Mouse (Mus musculus) cerebellum, adult 9-10 months (tissue): ENCODE results near the gene U2af1.

Source experiments
- DNase-seq: peaks from one replicate; pipeline ENCODE4 v3.0.0; 2022

Gene U2af1

DNA sequence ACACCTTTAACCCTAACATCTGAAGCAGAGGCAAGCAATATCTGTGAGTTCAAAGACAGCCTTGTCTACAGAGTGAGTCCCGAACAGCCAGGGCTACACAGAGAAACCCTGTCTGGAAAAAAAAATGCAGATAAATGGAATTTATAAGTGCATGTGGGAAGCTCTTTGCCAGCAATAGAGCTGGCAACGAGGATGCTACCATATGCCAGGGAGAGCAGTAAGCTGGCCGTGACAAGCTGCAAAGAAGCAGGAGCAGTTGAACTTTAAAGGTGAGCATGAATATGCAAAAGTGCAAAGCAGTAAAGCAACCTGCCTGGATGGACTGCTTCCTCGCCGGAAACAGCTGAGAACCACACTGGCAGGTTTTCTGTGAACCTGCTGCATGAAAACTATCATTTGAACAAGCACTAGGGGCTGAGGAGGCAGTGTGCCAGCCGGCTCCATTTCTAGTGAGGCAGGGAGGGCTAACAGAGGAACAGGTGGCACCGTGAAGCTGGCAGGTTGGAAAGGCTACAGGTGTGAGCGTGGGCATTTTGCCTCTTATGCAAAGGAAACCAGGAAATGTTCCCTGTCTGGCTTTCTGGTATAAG is 2.1 kb upstream of the U2af1 start:
- peak; percentile 74 for DNase-seq

DNA sequence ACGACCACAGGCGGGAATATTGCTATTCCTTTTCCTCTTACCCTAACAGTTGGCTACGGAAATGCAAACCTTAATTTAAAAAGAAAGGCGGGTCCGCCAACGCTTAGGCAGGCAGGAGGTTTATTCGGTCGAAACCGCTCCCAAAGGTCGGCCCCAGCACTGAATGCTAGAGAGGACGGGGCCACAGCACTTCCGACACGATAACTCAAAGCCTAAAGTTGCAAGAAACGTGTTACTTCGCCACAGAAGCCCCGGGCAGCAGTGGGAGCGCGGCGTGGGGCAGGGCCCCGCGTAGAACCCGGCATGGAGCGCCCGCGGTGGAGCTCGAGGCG is 590 bp downstream of the U2af1 start:
- DNase-seq, result no peak

DNA sequence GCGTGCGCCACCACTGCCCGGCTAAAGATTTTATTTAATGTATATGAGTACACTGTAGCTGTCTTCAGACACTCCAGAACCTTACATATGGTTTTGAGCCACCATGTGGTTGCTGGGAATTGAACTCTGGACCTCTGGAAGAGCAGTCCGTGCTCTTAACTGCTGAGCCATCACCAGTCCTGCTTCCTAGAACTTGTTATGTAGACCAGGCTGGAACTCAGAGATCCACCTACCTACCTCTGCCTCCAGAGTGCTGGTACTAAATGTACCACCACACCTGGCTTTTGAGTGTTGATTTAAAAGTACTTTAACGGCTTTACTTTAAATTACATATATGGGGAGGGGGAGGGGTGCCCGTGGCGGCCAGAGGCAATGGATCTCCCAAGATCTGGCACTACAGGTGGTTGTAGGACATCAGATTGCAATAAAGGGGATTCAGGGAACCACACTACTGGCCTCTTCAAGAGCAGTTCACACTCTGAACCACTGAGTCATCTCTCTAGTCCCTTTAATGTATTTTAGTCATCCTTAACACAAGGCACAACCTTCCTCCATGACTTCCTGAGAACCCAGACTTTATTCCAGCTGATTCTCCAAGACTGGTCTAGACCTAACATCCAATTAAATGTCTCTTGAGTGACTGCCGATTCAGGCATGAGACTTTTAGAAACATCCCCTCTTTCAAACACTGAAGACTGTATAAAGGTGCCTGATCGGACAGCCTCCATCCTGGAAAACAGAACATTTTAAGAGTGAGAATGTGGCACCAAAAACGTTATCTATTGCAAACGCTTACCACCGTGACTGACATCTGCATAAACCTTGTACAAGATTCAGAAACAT is 1.3 kb downstream of the U2af1 start:
- DNase-seq, result no peak

DNA sequence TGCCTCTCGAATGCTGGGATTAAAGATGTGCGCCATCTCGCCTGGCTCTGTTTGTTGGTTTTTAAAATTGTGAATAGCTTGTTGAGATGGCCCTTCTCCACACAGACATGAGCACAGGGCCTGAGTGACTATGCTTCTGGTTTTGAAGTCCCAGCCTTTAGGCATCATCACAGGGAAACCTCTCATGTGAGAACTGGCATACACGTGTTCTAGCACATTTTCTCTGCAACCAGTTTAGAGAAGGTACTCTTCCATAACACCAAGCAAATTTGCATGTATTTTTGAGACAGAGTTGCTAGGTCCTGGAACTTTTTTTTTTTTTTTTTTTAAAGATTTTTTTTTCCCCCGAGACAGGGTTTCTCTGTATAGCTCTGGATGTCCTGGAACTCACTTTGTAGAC is 2.0 kb downstream of the U2af1 start:
- no peak for DNase-seq

DNA sequence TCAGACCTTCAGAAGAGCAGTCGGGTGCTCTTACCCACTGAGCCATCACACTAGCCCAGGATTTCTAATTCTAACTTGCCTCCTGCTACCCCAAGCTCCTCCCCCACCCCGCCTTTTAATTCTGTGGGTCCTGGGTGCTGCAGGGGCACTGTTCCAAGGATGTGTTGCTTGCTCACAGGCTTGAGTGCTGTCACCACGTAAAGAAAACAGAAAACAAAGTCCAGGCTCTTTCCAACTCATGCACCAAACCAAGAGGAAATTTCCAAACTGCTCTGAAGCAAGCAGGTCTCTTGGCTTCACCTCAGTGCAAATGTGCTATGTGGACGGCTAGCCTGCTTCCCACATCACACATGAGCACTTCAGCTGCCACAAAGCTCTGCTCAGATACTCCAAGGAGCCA is 3.3 kb downstream of the U2af1 start:
- no peak for DNase-seq

DNA sequence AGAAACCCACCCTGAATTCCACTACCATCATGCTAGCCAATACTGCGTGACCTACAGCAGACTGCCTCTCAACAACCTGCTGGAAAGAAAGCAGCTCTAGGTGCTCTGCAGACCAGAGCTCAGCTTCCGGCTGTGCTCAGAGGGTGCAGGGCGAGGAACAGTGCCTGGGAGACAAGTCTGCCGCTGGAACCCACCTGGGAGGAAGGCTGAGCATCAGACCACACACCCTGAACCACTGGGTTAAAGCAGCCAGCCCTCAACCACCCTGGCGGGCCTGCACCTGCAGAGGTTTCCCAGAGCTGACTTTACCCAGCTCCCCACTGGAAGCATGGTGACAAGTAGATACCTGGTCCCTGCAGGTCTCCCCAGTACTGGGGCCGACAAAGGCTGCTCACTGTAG is 5.4 kb downstream of the U2af1 start:
- DNase-seq, result no peak

DNA sequence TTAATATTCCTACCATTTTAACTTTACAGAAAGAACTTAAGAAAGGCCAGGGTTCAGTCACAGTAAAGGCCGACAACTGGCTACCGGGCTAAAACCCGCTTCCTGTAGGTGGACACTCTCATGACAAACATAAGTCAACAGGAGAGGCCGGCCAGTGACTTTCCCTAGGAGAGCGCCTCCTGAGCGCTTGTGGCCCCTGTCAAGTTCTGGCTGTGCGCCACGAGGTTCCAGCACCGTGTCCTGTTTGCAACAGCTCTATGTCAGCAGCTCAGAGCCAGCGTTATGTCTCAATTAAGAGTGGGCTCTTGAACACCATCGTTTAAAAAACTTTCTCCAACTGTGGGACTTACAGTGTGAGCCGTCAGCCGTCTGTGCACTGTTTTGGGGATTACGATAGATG is 6.5 kb downstream of the U2af1 start:
- no peak for DNase-seq

DNA sequence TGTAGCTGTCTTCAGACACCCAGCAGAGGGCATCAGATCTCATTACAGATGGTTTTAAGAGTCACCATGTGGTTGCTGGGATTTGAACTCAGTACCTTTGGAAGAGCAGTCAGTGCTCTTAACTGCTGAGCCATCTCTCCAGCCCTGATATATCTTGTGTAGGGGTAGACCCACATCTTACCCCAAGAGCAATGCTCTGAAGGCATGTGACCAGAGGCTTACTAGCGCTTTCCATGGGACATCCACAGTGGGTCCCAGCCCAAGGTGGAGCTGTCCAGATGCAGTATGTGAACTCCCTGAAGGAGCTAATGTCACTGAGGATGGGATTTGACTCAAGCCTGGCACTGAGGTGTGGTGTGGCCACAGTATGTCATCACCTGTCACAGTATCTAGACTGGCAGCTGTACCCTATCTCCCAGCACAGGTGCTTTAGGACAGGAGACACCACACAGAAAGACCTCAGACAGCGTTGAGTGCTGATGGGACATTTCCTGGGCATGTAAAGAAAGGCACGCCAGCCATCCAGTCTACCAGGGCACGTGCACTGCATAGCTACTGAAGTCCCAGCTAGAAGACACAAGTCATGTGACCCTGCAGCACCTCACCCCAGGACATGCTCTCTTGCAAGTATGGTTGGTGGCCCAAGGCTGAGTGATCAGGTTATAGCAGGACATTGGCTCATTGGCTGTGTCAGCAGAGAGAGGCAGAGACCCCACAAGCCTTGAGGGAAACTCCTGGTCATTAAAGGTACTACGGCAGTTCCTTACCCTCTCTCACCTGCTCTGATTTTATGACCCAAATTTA is 12.3 kb downstream of the U2af1 start:
- DNase-seq, result no peak

DNA sequence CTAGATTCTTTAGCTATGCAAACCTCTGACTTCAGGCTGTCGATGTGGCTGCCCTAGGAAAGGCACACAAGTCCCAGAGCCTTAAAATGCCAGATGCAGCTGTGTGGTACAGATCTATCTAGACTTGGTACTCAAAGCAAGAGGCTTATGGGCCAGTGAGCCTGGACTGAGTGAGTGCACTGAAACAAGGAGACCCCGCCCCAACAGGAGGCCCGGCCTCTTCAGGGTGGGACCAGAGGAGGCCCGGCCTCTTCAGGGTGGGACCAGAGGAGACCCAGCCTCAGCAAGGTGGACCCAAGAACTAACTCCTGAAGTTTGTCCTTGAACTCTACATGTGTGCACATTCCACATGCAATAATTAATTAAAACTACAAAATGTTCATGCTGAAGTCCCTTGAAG is 15.8 kb downstream of the U2af1 start:
- no peak for DNase-seq

DNA sequence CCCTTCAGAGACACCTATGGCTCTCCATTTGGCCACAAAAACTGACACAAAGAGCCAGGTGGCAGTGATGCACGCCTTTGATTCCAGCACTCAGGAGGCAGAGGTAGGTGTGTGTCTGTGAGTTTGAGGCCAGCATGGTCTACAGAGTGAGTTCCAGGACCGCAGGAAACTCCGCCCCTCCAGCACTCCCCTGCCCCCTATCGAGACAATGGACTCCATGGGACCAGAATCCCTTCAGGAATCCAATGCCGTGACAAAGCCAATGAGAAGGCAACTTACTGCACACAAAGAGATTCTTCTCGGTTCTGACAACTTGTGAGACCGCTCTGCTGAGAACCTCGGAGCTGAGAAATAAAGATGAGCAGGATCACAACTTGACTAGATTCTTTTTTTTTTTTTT is 16.4 kb downstream of the U2af1 start:
- no peak for DNase-seq

DNA sequence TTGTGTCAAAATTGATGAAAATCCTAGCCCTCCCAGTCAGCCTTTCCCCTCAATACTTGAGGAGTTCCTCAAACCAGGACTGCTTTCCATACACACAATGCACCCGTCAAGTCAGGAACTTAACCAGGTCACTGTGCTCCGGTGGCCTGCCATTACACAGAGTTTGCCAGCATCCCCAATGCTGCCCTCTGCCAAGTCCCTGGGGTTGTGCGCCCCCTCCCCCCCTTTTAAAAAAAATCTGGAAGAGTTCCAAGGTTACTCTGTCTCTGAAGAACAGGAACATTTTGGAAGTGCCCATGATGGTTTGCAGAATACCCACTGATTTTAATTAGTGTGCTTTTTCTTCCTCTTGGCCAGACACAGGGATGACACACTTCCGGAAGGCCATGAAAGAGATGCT is 19.0 kb downstream of the U2af1 start:
- DNase-seq, result no peak

DNA sequence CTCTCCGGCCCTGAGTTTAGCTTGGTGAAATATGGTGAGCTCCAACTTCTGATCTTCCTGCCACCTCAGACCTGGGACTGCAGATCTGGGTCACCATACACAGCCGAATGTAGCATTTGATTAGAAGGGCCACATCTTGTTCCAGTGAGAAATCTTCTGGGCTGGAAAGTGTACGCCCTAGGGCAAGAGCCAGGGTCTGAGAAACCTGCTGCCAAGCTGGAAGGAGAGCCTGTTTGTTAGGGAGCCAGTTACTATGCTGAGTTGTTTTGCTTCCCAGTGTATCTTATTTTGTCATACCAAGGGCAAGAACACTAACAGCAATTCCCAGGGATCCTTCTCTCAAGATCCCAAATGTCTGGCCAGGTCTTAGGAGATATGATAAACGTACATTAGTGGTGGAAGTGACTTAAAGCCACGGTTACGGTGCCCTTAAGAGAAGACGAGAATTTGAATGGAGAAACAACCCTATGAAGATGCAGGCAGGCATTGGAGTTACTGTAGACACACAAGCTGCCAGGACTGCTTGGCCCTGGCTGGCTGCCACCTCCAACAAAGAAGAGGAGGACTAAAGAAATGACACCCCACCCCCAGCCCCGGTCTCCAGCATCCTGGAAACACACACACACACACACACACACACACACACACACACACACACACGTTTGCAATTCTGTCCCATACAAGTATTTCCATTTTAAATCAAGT is 20.7 kb downstream of the U2af1 start:
- DNase-seq, result peak; percentile 23

DNA sequence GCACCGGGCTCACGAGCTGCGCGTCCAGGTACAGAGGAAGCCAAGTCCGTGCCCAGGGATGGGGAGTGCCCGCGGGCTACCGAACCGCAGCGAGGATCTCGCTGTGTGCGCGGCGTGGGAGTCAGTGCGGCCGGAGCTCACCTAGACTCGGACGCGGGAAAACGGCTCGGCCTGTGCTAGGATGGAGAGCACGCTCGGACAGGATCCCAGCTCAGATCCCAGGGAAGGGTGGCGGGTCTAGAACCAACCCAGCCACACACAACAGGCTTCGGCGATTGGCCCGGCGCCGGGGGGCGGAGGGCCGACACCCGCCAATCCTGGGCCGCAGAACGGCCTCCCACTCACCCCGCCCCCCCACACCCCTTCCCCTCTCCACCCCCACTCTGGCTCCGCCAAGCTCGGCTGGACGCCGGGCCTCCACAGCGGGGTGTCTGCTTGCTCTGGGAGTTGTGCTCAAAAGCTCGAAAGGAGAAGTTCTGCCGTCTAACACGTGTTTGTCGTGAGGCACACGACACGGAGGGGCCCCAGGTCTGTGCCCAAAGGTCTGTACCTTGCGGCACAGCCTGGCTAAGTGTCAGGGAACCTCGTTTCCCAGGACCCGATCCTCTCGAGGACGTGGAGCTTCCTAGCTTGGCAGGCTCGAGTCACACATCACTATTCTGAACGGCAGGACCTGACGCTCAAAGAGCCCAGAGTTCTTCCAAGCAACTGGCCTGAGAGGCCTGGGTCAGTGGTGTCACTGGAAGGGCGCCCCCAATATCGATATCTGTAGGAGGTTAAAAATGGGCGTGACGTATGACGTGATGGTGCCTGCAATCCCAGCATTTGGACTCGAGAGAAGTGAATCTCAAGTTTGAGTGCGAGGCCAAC is 21.5 kb downstream of the U2af1 start, which contains the start of gene Cbs:
Cbs (minus strand) TSS at position 297 of the 870 bp plus-strand sequence.
- DNase-seq, result peak; percentile 27

DNA sequence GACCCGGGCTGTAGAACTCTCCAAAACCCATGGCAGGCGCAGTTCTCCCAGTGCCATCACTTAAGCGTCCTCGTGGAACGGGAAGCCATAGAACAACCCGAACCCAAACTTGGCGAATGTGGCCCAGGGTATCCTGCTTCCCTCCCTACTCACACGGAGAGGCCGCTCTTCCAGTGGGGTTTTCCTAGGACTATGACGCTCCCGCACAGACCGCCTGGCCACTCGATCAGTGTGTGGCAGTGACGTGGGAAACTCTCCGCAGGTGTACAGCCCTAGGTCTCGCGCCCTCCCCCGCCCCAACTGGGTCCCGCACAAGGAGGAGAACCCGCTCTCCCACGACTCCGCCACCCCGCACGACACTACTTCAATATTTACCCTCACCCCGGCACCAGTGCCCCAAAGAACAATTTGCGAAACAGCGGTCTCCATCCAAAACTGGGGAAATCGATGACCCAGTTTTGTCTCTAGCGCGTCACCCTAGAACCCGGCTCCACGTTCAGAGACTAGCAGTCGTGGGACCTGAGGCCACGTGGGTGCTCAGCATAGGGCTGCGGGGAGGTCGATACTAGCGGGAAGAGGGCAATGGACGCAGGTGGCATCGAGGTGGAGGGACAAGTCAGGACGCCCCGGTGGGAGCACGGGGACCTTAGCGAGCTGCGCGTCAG is 22.3 kb downstream of the U2af1 start:
- no peak for DNase-seq

DNA sequence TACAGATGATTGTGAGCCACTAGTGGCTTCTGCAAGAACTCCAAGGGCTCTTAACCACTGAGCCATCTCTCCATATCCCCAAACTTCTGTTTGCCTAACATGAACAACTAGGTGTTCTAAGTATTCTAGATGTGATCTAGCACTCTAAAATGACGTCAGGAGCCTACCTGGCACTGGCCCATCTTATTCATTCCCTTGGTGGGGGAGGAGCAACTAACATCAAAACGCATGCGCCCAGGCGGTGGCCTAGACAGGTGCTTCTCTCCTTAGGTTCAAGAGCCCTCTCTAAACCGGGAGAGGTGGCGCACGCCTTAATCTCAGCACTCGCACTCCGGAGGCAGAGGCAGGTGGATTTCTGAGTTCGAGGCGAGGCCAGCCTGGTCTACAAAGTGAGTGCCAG is 22.9 kb downstream of the U2af1 start:
- no peak for DNase-seq

DNA sequence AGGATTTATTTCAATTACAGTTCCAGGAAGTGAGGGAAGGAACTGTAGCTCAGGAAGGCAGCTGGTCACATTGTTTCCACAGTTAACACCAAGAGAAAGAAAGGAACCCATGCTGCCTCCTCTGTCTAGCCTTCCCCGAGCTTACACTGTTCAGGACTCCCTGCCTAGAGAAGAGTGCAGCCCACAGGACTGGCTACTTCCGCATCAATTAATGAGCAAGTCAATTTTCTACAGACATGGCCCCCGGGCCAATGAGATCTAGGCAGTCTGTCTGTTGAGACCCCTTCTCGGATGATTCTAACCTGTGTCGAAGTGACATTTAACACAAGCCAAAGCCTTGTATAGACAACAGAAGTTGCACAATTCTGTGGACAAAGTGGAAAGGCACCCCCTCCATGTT is 23.8 kb downstream of the U2af1 start:
- no peak for DNase-seq

DNA sequence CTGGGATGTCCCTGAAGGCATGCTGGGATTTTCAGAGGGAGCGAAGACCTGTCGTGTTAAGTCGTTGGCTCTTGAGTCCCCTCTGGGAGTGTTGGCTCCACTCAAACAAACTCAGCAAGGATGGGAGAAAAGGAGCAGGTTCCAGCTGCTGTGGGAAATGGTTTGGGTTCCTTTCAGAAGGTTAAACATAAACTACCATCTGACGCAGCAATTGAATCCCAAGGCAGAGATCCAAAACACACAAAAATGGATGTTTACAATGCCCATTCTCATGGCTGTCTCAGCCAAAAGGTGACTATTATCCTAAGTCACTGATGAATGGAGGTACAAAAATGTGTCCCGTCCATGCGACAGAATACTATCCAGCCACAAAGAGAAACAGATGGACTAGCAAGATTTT is 25.7 kb downstream of the U2af1 start:
- no peak for DNase-seq

DNA sequence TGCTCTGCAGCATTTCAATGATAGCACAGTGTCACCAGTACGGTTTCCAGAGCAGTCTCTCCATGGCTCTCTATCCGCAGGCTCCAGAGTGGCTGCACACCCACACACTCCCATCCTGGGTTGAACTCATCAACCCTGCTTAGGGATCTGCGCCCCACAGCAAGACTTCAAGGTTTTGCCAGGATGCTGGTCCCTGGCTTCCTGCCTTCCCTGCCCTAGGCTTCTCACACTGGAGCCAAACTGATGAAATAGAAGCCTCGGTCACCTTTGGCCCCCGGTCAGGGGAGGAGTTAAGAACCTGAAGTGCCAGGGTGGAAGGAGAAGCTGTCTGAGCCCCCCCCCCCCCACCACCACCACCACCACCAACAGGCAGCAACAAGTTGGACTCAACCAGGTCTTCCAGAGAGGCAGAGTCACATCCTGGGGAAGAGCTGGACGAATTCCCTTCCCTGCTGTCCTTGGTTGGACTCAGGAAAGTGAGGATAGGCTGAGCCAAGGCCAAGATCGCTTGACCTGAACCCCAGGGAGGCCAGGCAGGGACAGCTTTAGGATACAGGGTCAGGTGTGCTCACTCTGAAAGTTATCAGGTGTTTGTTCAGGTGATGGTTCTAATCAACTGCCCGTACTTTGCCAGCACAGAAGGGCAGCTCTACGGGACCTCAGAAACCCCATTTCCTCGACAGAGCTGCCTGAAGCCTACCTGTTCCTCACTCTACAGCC is 27.5 kb downstream of the U2af1 start:
- no peak for DNase-seq

DNA sequence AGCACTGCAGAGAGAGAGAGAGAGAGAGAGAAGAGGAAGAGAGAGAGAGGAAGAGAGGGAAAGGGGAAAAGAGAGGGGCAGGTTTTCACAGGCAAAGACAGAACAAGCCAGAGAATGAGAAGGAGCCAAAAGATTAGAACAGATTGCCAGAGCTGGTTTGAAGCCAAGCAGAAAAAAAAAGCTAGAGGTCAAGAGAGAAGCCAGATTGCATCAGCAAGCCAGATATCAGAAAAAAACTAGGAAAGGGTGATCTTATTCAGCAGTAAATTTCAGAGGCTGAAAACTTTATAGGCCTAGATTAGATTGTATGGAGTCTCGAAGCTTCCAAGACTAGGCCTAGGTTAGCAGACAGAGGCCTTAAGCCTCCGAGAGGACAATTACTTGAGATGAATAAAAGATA is 30.7 kb downstream of the U2af1 start:
- no peak for DNase-seq

DNA sequence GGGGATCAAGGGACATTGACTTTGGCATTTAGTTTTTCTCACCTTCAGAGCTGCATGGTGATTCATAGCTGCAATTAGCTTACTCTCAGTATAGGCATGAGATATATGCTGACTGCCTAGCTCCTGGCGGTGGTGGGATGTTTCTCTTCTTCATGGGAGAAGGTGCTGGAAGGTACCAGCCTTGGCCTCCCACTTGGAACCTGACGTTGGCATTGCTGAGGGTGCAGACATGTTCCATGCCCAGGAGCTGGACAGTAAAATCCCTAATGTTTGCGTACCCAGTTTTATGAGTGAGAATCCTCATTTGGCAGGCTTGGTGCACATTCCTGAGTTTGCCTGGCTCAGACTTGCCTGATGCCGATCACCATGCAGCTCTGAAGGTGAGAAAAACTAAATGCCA is 35.6 kb downstream of the U2af1 start:
- no peak for DNase-seq

DNA sequence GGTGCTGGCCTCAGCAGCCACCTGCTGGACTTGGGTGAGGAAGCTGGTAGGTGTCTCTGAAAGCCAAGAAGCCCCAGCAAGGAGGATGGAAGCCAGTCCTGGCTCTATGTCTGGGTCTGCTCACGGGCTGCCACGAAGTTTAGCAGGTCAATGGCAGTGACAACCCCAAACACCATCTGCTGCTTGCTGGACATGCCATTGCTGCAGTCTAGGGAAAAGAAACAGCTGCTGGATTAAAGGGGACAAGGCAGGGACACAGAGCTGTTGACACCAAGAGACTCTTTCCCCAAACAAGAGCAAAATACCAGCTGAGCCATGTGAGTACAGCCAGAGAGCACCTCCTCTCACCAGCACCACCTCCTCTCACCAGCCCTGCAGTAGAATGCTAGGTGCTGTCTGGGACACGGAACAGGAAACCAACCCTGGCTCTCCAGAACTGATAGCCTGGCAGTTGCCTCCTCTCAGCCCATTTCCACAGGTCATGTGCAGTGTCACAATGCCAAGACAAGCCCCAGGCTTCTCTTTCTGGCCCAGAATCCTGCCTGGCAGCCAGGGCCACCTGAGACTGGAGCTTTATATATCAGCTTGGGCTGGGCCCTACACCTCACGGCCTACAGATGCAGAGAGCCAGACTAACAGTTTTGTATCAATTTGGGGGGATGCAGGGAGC is 45.5 kb downstream of the U2af1 start:
- DNase-seq, result no peak
